Mouse (Mus musculus) hematopoietic stem cell, adult 5-6 weeks (primary cell): ENCODE results near the gene Cpa3. TPM values are rescaled to one million over a fixed set of nuclear protein-coding genes. Genes with fewer than 3 reads are reported as not detected.

Experiments
- total RNA-seq: library from RNA; stranded (forward); fragments of 172-1452, 232-1000 nt; gene quantifications from 2 replicates; pipeline ENCODE4 v1.2.3, GENCODE M21; 2017

Gene Cpa3
- total RNA-seq, 1 experiment from 2014 or later = 25.3 TPM

Other genes with a start within 250 kb of the Cpa3 start
- 27.1 and 37.0 TPM in 2 replicates for gene Hps3, start 206.9 kb downstream of the Cpa3 start, total RNA-seq
- gene Hltf, start 184.4 kb downstream of the Cpa3 start, total RNA-seq = 55.3 and 76.6 TPM in 2 replicates
- gene Gyg, start 86.9 kb downstream of the Cpa3 start, total RNA-seq = 35.1 and 41.8 TPM in 2 replicates
- not detected in 2 replicates for gene Cpb1, start 33.6 kb upstream of the Cpa3 start, total RNA-seq
- not detected in 2 replicates for gene Agtr1b, start 125.0 kb upstream of the Cpa3 start, total RNA-seq